Mouse (Mus musculus): ENCODE data around the gene Zfp568.

DNA sequence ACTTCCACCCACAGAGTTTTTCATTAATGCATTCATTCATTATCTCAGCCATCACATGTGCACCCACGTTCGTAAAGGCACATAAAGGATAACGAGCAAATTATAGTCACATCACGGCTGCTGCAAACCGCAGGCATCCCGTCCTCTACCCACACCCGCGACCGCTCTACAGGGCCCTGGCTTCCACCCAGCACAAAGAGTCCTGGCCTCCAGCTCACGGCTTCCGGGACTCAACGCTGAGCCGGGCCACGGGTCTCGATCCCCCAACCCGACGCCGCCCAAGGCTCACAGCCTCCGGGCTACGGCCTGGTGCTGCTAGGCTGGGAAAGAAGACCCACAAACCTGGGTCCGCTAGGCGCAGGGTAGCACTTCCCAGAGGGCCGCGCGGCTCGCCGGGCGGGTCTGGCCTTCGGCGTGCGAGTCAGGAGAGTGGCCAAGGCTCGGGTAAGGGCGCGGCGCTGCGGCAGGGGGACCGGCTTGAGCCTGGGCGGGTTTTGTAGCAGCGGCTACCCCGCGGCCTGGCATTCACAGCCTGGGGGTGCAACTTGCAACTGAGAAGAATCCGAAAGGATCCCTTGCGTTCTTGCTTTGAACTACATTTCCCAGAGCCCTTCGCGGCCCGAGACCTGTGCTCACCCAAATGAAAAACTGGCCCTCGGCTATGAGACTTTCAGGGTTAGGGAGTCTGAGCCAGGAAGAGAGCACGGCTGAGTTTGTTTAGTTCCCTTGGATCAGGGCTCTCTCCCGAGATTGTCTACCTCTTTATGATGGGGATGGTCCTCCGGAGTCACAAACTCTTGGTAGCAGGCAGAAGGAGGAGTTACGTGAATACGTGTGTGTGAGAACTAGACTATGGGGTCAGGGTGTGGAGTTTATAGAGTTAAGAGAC lies 30.0 kb upstream of the Zfp568 start, which contains the start of gene Zfp74:
- TF ChIP-seq GATA1 (IDR thresholded peaks at IDR 0.05; ENCODE audit: low read length) (no peak), TAL1 (IDR thresholded peaks at IDR 0.05; ENCODE audit: low read length) (no peak)
